Mouse (Mus musculus) right cerebral cortex, postnatal 36 days (tissue): ENCODE data around the gene Spin2g.
"Not testable (repeated sequence)": the region's sequence is repeated elsewhere in the genome, so short reads cannot be mapped to it uniquely, and the experiment has no call there.

Source experiments
- DNase-seq, 2 experiments: peaks; one replicate each; pipeline ENCODE4 v3.0.0; 2022; ENCODE audit warnings: low spot score in 2 of 2, mixed read lengths in 1 of 2

Gene Spin2g

GRCm38 (mm10) chrX:34238633-34239032, at the start of gene Spin2g:
TSS of gene Spin2g (minus strand) at chrX:34238733.
- not testable (repeated sequence) for DNase-seq
